Mouse (Mus musculus): ENCODE data around the gene Vps26a.
"Not testable (repeated sequence)": the region's sequence is repeated elsewhere in the genome, so short reads cannot be mapped to it uniquely, and the experiment has no call there.

Gene Vps26a

DNA sequence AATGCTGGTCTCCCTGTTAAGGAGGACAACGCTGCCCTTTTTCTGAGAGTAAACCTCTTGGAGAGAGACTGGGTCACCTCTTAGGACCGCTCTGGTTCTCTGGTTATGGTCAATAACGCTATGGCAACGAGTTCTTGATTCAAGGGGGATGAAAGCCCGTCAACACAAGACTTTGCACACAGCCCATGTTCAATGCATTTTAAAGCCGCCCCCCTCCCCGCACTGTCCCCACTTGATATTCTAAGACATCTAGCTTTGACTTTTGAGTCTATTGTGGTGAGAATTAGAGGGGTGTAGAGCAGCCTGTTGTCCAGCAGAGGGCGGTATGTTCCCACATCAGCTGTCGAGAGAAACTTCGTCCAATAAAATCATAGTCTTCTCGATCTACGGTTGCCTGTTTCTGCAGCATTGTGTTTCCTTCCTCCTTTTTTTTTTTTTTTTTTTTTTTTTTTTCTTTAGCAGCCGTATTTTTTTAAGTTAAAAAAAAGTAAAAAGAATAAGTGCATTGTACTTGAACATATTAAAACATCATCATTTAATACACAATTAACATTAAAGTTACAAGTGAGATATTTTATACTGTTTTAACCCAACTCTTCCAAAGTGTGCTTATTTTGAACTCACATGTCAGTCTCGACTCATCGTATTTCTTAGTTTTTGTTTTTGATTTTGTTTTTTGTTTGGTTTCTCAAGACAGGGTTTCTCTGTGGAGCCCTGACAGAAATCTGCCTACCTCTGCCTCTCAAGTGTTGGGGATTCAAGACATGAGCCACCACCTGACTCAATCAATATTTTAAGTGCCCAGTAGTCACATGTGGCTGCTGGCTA is 13.7 kb upstream of the Vps26a start:
- peak; percentile 58 for DNase-seq

- not testable (repeated sequence) for DNase-seq
Observed at GRCm38 (mm10) chr10:62491681-62492080, 5.1 kb upstream of the Vps26a start.

GRCm38 (mm10) chr10:62488266-62488665 is 1.7 kb upstream of the Vps26a start:
- DNase-seq: peak; percentile 55

DNA sequence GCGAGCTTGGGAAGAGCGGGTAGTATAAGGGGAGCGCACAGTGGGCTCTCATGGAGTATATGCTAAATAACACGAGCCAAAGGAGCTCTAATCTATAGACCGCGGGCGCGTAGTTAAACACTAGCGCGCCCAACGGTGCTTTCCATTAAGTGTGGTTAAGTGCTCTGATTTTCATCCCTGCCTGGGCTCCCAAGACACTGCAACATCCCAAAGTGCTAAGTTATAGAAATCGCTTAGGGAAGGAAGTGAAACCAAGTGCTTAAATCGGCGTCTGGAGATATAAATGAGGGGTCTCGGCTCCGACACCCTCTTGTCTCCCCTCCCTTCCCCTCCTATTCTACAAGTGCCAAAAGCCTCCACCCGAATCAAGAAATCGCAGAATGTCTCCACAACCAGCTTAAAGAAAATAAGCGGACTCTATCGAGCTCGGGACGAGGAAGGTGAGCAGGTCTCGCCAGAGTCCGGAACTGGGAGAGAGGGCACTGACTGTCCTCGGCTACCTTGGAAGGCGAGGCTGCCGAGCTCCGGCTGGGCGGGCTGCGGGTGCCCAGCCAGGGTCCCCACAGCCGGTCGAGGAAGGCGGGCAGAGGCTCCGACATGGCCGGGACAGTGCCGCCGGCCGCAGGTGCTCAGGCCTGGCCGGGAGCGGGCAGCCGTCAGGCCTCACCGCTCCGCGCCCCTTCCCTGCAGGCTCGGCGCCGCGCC is 575 bp downstream of the Vps26a start:
- DNase-seq: no peak

GRCm38 (mm10) chr10:62481108-62481852 is 5.3 kb downstream of the Vps26a start:
- DNase-seq: no peak

GRCm38 (mm10) chr10:62476980-62477379 is 9.6 kb downstream of the Vps26a start:
- no peak for DNase-seq

DNA sequence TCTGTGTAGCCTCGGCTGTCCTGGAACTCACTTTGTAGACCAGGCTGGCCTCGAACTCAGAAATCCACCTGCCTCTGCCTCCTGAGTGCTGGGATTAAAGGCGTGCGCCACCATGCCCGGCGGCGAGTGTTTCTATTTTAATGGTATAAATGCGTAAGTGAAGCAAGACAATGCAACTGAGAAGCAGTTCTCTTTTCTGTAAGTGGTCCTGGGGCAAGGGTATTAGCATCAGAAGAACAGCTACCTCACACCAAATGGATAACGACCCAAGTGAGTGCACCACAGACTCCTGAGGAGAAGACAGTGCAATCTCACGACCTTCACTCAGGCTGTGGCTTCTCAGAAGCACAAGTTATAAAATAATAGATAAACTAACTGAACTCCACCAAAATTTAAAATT is 11.7 kb downstream of the Vps26a start:
- DNase-seq: no peak

DNA sequence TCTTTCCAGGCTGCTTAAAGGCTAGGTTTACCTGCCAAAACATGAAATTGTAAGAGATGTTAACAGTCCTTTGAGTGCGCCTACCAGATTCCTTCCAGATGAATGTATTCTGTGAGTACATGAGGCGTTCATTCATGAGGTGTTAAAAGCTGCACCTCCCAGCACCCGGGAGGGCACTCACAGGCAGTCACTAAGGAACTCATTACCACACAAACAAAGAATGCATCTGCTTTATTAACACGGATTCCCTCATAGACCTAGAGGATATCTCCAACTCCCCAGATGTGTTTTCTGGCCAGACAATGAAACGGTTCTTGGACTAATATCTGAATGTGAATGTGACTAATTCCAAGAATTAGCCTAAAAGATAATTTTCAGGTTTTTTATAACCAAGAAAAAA is 15.5 kb downstream of the Vps26a start:
- DNase-seq: no peak

- DNase-seq: no peak
Observed at GRCm38 (mm10) chr10:62469736-62470135, 16.9 kb downstream of the Vps26a start.

- DNase-seq: no peak
Observed at GRCm38 (mm10) chr10:62461321-62461720, 25.3 kb downstream of the Vps26a start.

DNA sequence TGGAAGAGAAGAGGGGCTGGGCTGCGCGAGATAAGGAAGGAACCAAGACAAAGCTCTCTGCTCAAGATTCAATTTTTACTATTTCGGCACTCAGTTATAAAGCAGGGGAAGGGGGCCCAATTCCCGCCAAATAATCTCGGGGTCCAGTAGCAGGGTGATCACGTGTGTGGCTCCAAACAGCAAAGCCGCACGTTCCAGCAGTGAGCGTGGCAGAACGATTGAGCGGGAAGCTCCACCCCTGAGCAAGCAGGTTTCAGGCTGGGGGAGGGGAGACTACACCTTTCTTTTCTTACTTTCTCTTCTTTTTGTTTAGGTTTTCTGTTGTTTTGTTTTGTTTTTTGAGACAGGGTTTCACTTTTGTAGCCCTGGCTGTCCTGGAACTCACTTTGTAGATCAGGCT is 34.6 kb downstream of the Vps26a start:
- DNase-seq: not testable (repeated sequence)

DNA sequence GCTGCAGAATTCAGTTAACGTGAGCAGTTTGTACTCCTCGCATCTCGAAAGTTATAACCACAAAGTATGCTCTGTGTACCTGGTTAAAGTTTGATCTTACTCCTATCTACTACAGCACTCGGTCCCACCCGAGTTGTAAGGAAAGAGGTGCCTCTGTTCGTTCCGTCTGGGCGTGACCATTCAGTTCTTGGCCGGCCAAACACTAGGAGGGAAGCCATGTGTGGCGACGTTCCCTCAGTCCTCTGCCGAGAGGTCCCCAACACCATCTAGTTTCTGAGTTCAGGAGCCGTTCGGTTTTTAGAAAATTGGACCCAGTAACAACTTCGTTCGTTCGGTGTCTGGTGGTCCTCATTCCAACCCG is 36.3 kb downstream of the Vps26a start:
- DNase-seq: no peak

- DNase-seq: peak; percentile 95
Observed at GRCm38 (mm10) chr10:62449364-62450279, 37.0 kb downstream of the Vps26a start, which contains the start of the genes 4930507D05Rik and Supv3l1. TSS of gene 4930507D05Rik (plus strand) at chr10:62449489. TSS of gene Supv3l1 (minus strand) at chr10:62449738.

DNA sequence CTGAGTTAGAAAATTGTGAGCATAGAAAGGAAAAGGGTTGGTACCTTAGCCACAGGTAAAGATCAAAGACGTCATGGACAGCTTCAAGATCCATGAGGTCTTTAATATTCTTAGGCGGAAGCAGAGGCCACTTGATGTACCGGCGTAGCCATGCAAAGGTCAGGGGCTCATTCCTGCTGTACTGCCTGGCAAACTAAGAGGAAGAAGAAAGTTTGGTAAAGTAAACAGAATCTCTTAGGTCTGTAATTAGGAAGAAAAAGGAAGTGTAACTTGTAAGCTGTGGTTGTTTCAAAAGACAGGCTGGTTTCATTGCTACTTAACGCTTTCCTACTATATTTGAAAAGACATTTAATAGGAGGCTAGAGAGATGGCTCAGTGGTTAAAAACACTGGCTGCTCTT is 56.2 kb downstream of the Vps26a start:
- DNase-seq: no peak

DNA sequence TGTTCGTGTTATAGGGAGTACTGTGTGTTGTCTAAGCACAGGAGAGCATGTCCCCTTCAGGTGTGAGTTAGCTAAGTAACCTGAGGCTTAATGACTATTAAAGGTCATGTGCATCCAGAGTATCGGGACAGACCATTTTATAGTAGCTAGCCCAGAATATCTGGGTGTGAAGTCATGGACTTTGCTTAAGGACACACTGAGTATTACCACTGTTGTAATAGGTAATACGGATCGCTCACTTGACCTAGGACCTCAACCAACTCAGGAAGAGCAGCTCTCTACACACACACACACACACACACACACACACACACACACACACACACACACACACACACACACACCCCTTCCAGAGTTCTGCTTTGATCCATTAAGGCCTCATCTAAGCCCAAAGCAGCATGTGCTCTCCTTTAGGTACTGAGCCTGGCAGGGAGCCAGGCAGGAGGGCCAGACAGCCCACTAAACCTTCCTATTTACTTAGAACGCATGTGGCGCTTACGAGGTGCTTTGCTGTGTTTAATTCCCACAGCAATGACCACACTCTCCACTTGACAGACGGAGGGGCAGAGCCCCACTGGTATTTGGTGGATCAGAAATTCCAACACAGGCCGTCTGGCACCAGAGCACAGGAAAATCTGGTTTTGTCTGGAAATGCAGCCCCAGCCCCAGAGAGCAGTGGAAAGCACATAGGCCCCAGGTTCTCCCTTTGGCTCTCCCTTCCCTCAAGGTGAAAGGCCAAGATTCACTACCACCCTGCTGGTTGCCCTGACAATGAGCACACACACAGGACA is 61.3 kb downstream of the Vps26a start:
- DNase-seq: no peak

GRCm38 (mm10) chr10:62422255-62422654 is 64.3 kb downstream of the Vps26a start, which contains the start of gene Hkdc1:
TSS of gene Hkdc1 (minus strand) at chr10:62422491.
- no peak for DNase-seq

- DNase-seq: no peak
Observed at GRCm38 (mm10) chr10:62421127-62421526, 65.5 kb downstream of the Vps26a start.

- DNase-seq: no peak
Observed at GRCm38 (mm10) chr10:62420399-62420798, 66.2 kb downstream of the Vps26a start.

DNA sequence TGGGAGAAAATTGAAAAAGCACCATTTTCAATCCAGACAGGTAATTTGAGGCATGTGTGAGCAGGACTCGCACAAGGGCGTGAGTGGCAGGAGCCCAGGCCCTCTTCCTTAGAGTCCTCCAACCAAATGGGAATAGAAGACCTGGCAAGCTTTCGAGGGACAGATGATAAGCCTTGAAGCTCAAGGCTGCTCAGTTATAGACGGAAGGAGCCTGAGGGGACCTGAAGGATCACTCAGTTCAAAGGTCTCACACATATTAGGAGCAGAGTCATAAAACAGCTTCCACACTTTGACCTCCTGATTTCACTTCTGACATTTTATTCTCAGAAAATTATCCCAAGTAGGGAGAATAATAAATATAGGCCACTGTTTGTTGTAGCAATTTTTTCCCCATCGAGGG is 67.2 kb downstream of the Vps26a start:
- no peak for DNase-seq

DNA sequence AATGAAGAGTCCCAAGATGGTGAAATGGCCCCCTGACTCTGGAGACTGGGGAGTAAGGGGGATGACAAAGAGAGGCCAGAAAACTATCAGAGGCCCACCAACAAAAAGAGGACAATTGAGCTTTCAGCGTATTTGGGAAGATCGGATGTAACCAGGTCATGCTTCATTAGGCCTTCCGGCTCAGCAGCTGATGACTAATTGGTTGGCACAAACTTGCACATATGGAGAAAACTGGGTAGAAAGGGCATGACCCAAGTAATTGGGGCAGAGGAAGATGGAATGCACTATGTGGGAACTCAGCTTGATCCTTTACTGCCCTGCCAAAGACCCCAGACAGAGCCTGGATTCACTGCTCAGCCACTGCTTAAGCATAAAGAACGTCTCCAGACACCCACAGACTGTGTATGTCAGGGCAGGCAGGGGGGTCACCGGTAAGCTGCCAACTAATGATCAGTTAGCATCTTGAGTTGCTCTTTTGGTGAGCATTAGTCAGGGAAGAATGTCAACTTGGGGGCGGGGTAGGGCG is 67.7 kb downstream of the Vps26a start:
- DNase-seq: no peak

DNA sequence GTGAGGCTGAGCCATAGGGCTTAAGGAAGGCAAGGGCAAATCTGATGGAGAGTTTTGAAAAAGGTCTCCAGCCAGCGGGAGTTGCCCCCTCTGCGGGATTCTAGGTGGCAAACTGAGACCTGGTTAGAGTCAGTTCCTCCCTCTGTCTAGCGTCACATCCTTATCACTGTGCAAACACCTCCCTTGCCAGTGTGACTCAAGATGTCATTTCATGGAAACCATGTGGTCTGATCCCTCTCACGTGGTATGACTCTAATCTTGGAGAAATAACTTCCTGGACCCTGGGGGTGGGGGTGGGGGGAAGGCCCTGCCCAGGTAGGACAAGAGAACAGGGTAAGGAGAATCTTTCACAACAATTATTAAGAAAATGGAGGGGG is 73.0 kb downstream of the Vps26a start:
- DNase-seq: no peak

Data from cerebellum, adult 8-10 months (tissue).